ENCODE assay signal across 23 mouse cellular contexts in genomic region chr12:82264083-82264851, GRCm38 (mm10).
DNase-seq lines count a peak whose midpoint lies in the region; ATAC-seq and TF ChIP-seq lines count a peak whose summit lies in the region.
"Had no signal": no experiment of that assay in that cellular context is flagged by ENCODE, and none has a peak within 500 bp of the region (broad histone marks: within the 10 kb centered on the region; RNA-seq: fewer than 3 reads in every experiment).

No protein-coding gene starts in this region.

- no peaks in the 10 kb centered on the region for H3K27me3 ChIP-seq in liver, embryonic 11.5 days (replicated peaks; ENCODE audit: control insufficient read depth, insufficient read depth, low read length)
- H3K27me3 ChIP-seq in liver, postnatal 0 days (ENCODE audit: insufficient read depth, low read length) = no peaks in the 10 kb centered on the region
- H3K27me3 ChIP-seq: CH12.LX; embryonic facial prominence, embryonic 12.5 days; hindbrain, embryonic 12.5 days; limb, embryonic 15.5 days; midbrain, embryonic 13.5 days had no signal

- no peak overlapping the region for H3K4me3 ChIP-seq in liver, embryonic 11.5 days (ENCODE audit: low read depth, low read length)
- H3K4me3 ChIP-seq in liver, postnatal 0 days (ENCODE audit: low read depth, low read length) = no peak overlapping the region
- H3K4me3 ChIP-seq: embryonic facial prominence, embryonic 12.5 days; hindbrain, embryonic 12.5 days; left cerebral cortex, adult 2 months; limb, embryonic 15.5 days; midbrain, embryonic 13.5 days had no signal

- H3K36me3 ChIP-seq in liver, embryonic 11.5 days (ENCODE audit: control insufficient read depth, insufficient read depth, low read length) = no peaks in the 10 kb centered on the region
- H3K36me3 ChIP-seq in liver, postnatal 0 days (replicated peaks; ENCODE audit: insufficient read depth, low read length) = no peaks in the 10 kb centered on the region
- H3K36me3 ChIP-seq: embryonic facial prominence, embryonic 12.5 days; hindbrain, embryonic 12.5 days; limb, embryonic 15.5 days; midbrain, embryonic 13.5 days had no signal

- H3K4me1 ChIP-seq in liver, embryonic 11.5 days (replicated peaks; ENCODE audit: control insufficient read depth, insufficient read depth, low read length) = peaks cover 4% of the 10 kb centered on the region; the same call in 1 of the 2 replicates
- peaks cover 3% of the 10 kb centered on the region; the same call in 1 of the 2 replicates for H3K4me1 ChIP-seq in liver, postnatal 0 days (ENCODE audit: insufficient read depth)
- H3K4me1 ChIP-seq: hindbrain, embryonic 12.5 days; midbrain, embryonic 13.5 days had no signal

- 69% methylated on average over 5 of the region's 5 CpGs for WGBS in liver, embryonic 11.5 days
- 62% methylated on average over 5 of the region's 5 CpGs for WGBS in liver, postnatal 0 days (ENCODE audit: insufficient replicate concordance)

- 0 out of 2 replicates have a peak overlapping the region, but pooled peaks have one; percentile 19 for H3K27ac ChIP-seq in liver, embryonic 11.5 days (ENCODE audit: low read depth, low read length)
- no peak overlapping the region for H3K27ac ChIP-seq in liver, postnatal 0 days (ENCODE audit: low read depth)
- H3K27ac ChIP-seq: embryonic facial prominence, embryonic 12.5 days; hindbrain, embryonic 12.5 days; left cerebral cortex, adult 2 months; limb, embryonic 15.5 days; midbrain, embryonic 13.5 days had no signal

- no peak for TF ChIP-seq CTCF in liver, postnatal 0 days (IDR thresholded peaks at IDR 0.05; ENCODE audit: low read depth)

- 0 out of 2 replicates have a peak, but pooled peaks have one; percentile 62 for ATAC-seq in liver, embryonic 11.5 days (replicated peaks; ENCODE audit: low FRiP score)
- no peak for ATAC-seq in liver, postnatal 0 days
- ATAC-seq: intestine, postnatal 0 days; midbrain, embryonic 13.5 days had no signal

- no peak for DNase-seq in liver, embryonic 11.5 days (ENCODE audit: low spot score)
- DNase-seq in liver, postnatal 0 days = no peak
- DNase-seq in brain, adult 2 months (ENCODE audit: low read depth, low spot score) = peak; percentile 47
- peak; percentile 76 for DNase-seq in thymus, postnatal 0 days (ENCODE audit: low spot score)
- DNase-seq in retina, embryonic 14.5 days (ENCODE audit: low spot score) = no peak
- no peak for DNase-seq in yolk sac, embryonic 10.5 days (ENCODE audit: low spot score)
- no peak for DNase-seq in c-Kit-positive CD71-positive TER-119-positive erythroid progenitor cells, embryonic 14.5 days (ENCODE audit: low spot score)
- DNase-seq: adrenal gland, postnatal 14 days; B cell, adult 2 months; cerebellum, adult 11 months; cerebellum, postnatal 10 days; kidney, postnatal 25 days; lung, adult 2 months; lung, postnatal 14 days; right cerebral cortex, postnatal 14 days had no signal

- TF ChIP-seq EP300 in liver, postnatal 0 days (IDR thresholded peaks at IDR 0.05; ENCODE audit: low read depth) = no peak

- H3K9ac ChIP-seq in liver, embryonic 11.5 days (ENCODE audit: low read depth, low read length) = no peak overlapping the region
- H3K9ac ChIP-seq in liver, postnatal 0 days (replicated peaks) = no peak overlapping the region
- H3K9ac ChIP-seq: embryonic facial prominence, embryonic 12.5 days; hindbrain, embryonic 12.5 days; limb, embryonic 15.5 days; midbrain, embryonic 13.5 days had no signal

- H3K9me3 ChIP-seq in liver, embryonic 11.5 days (ENCODE audit: control insufficient read depth, low read length) = no peaks in the 10 kb centered on the region
- no peaks in the 10 kb centered on the region for H3K9me3 ChIP-seq in liver, postnatal 0 days (ENCODE audit: low read length)
- H3K9me3 ChIP-seq: embryonic facial prominence, embryonic 12.5 days; hindbrain, embryonic 12.5 days; limb, embryonic 15.5 days; midbrain, embryonic 13.5 days had no signal

- no peak overlapping the region; the same call in 1 of the 2 replicates for H3K4me2 ChIP-seq in liver, embryonic 11.5 days
- no peak overlapping the region for H3K4me2 ChIP-seq in liver, postnatal 0 days (ENCODE audit: low read depth, low read length)
- H3K4me2 ChIP-seq: embryonic facial prominence, embryonic 12.5 days; heart, embryonic 11.5 days; hindbrain, embryonic 12.5 days; limb, embryonic 15.5 days; midbrain, embryonic 13.5 days had no signal

Comparison
In these comparisons a context has a peak if more than half of its experiments do, and no peak if none do; other contexts are left out.
1. DNase-seq: peak in brain, adult 2 months (single experiment) and thymus, postnatal 0 days (single experiment); none in liver, embryonic 11.5 days (single experiment), liver, postnatal 0 days (single experiment), retina, embryonic 14.5 days (single experiment), yolk sac, embryonic 10.5 days (single experiment) and c-Kit-positive CD71-positive TER-119-positive erythroid progenitor cells, embryonic 14.5 days (single experiment).